Mouse (Mus musculus) cerebellum, adult 18-20 months (tissue): ENCODE data around the gene Zhx3.
A peak's percentile ranks its signal among the peaks of the same experiment; 100 is the strongest.

Experiments
- DNase-seq, 2 experiments: peaks; one replicate each; pipeline ENCODE4 v3.0.0; 2021

Zhx3 gene

DNA sequence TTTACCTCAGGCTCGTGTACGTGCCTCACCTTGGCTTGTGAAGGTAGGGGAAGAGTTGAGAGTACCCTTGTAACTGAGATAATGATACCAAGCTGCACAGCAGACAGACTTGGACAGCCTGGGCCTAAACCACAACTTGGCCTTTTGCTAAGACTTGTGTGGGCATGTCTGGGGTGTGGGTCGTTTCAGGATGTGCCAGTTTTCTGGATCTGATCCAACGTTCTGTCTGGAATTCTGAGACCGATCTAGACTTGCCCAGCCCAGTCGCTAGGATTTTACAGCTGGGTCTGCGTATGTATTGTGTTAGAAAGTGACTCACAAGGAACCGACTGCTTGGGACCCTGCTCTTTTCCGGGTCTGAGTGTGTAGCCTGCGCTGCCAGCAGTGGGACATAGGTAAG, 125.7 kb downstream of the Zhx3 start:
- DNase-seq = no peak

DNA sequence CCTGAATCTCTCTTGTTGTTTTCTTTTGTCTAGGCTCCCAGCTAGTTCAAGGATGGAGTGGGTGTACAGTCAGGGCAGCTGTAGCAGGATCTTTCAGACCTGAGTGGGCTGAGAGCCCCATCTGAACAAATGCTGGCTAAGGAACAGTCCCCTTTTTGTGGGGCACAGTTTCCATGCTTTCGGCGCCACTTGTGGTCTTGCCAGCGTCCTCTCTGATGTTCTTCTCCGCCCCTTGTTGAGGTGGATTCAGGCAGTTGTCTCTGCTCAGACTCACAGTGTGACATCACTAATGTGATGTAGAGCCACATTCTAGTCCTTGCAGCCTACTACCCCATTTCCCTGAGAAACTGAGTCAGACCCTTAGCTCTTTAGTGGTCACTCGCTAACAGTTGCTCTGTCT, 126.2 kb downstream of the Zhx3 start:
- DNase-seq = no peak

DNA sequence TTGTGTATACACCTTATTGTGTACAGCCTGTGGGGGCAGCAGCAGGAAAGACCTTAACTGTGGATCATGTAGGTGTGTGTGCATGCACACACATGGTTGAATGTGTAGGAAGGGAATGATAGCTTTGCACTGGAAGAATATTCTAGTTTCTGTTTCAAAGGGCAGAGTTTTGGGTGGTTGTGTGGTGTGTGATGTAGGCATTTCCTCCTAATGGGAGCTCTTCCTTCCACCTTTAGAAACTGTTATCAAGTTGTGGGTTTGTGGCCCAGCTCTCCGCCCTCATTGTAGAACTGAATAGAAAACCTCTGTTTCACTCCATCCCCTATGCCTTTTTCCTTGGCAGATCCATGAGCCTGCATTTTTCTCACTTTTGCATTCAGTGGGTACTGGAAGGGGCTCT, 127.3 kb downstream of the Zhx3 start:
- DNase-seq = no peak

DNA sequence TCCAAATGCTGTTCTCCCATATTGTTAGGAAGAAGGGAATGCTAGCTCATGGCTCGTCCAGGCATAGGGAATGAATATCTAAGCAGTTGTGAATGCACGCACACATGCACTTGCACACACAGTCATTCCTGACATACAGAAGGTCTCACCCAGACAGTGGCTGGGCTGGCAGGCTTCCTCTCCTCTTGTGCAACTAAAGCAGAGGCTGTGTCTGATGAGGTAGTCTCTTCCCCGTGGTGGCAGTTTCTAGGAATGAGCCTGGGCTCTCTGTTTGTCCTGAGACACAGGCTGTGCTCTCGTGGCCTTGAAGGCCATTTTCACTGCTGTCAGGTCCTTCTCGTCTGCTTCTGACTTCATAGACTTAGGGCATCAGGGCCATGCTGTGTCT, 128.0 kb downstream of the Zhx3 start:
- no peak for DNase-seq

DNA sequence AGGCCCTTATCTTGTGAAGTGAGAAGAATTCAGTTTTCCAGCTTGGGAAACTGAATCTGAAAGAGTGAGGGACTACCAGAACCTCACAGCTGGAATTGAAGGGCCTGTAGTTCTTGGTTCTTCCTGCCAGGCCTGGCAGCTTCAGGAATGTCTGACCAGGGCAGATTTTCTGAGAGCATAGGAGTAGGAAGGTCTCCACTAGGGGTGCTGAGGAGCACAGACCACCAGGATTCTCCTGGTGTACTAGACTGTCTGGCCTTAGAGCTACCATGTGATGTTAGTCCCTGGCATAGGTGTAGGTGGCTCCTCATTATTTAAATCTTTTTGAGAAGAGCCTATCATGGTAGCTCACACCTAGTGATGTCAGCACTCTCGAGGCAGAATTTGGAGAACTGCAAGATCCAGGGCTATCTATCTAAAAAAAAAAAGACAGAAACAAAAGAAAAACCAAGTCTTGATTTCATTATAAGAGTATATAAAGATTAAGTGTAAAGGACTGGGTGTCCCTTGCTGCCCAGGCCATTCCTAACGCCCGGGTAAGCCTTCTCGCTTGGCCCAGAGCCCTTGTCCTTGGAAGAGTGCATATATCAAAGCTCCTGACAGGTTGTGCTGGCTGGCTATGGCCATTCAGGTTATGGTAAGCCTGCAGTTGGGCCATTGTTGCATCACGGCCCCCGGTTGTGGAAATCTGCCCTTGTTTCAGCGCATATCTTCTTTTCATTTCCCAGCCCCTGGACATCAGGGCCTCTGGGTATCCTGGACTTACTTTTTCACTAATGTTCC, 128.6 kb downstream of the Zhx3 start:
- peak; percentile 68 to 73 for DNase-seq

DNA sequence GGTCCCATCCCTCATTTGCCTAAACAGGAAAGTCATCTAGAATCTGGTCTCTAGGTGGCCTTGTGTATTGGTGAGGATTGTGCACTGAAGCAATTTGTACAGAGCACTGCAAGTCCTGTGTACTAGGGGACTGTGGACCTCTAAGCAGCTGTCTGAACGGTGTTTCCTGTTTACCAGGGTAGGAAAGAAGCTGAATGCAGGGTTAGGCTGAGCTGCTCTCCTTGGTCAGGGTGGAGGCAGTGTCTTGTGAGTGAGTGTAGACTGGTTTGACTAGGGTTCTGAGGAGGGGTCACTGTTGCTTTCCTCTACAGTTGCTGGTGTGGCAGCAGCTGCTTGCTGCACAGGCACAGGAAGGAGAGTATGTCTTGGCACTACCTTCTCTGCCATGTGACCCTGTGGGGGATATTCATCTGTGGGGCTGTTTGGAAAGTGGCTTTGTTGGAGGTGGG, 130.6 kb downstream of the Zhx3 start:
- DNase-seq = no peak

DNA sequence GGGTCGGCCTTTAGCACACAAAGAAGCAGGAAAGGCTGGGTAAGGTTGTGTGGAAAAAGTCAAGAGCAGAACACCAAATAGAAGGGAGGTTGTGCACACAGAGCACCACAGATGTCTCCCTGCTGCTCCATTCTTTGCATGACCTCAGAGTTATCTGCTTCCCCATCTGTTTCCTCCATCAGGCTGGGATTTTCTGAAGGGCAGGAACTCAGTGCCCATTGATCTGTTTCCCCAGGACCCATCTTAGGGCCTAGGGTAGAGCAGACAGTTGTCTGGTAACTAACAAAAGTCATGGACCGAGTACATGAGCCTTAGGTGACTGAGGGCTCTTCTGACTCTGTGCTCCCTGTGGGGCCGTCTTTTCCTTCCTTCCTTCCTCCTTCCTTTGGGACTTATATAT, 131.2 kb downstream of the Zhx3 start:
- no peak for DNase-seq

DNA sequence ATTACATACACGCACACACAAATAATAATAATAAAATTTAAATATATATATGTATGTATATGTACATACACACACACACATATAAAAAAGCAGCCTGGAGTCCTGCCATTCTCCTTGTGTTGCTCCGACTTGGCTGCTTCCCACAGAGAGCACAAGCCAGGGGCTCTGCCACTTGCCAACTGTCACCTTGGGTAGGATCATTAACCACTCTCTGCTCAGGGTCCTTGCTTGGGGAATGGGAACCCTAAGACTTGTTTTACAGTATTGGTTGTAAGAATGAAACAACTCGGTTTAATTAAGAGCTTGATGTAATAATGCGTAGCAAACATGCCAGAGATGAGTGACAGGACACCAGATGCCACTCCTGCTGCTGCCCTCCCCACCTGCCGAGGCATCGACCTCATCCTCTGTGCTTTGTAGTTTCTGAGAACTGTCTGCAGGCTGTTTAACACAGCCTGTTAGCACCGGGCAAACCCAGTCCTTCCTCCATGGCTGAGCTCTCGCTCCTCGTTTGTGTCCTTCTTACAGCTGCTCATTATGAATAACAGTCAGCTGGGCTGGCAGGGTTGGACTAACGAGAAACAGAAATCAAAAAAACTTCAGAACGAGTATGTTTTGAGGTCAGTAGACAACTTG, 132.2 kb downstream of the Zhx3 start:
- DNase-seq = peak; percentile 44 to 52

DNA sequence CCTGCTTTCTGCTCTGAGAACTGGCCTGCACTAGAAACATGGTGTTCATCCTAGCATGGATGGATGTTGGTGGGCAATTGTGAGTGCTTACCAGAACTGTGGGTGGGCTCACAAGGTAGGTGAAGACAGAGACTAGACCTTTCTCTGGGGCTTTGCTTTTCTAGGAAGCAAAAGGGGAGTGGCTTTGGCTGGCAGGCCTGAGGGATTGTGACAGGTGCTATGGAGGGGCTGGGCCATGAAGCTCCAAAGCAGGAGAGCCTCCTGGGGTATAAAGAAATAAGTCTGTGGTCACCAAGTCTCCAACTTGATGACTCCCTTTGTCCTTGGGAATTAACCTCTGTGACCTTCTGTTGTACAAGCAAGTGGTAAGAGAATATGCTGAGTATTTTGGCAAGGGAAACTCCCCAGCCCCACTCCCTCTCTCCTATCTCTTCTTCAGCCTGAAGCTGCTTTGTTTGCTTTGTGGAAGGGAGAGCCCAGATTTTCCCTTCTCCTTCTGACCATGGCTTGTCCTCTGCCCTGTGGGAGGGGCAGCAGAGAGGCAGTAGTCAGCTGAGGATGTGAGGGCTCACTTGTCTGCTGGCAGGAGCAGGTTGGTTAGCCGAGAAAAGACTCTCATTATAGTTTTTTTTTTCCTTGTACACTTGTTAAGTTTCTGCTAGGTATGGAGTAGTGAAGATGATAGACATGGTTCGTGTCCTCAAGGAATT, 133.0 kb downstream of the Zhx3 start:
- no peak for DNase-seq

DNA sequence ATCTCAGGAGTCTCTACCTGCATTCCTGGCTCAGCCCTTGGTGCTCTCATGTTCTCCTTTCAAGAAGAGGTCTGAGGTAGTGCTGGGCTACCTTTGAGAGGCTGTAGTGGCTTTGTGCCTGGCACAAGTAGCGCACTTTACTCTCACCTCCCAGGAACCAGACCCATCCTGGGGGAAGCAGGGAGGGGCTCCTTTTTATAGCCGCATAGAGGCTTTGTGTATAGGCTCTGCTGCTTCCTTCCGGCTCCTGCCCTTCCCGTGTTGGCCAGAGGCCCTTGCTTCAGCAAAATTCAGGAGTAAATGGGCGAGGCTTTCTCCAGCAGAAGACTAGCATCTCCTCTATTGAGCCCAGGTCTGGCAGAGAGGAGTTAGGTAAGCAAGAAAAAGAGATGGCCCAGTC, 134.4 kb downstream of the Zhx3 start:
- no peak for DNase-seq

DNA sequence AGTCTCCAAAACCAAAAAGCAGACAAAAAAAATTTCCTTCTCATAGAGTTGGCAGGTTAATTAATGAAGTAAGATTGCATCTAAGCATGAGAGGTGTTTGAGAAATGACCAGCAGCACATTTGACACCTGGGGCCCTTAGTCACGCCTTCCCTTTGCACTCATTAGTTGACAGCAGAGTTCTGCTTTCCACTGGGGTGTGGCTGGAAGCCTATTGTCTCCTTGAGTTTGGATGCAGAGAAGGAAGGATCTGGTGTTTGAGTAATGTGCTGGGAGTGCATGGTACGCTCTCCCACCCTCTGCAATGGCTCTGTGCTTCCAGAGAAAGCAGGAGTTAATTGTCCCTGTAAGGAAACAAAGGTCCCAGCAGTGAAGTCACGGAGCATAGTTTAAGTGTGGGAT, 136.3 kb downstream of the Zhx3 start:
- no peak for DNase-seq

DNA sequence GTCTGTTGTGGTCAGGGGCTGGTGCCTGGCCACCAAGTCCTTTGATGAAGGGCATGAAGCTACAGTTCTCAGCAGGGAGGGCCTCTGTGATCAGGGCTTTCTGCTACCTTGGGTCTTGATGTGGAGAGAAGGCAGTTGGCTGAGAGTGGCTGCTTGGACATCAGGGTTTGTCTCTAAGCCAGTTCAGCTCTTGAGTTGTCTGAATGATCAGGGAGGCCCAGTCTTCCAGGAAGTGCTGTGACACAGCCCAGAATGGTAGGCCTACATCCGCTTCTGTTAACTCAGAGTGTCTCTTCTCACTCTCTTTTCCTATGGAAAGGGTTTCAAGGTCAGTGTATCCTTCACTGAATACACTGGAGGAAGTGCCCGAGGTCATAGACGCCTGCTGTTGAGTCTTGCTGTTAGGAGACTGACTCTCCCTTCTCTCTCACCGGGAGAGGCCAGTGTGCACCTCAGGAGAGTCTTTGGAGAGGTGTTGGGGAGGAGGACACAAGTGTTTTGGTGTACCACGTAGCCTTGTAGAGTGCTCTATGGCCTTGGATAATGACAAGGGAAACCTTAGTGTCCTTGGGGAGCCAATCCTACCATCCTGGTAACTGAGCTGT, 137.0 kb downstream of the Zhx3 start:
- DNase-seq = no peak

DNA sequence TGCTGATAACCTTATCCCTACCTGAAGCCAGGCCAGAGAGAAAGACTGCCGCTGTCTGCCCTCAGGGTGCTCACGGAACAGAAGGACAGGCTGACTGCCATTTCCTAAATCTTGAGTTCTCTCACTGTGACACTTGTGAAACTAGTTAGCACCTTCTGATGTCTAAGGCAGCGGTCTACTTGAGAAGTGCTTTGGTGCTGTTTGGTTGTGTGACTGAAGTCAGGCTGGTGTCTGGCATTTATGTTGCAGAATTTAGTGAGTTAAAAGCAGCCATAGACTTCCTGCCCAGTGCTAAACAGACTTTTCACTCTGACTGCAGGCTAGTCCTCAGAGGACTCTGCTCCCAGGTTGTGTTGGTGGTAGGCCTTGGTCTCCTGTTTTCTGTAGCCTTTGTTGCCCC, 138.5 kb downstream of the Zhx3 start:
- DNase-seq = no peak

DNA sequence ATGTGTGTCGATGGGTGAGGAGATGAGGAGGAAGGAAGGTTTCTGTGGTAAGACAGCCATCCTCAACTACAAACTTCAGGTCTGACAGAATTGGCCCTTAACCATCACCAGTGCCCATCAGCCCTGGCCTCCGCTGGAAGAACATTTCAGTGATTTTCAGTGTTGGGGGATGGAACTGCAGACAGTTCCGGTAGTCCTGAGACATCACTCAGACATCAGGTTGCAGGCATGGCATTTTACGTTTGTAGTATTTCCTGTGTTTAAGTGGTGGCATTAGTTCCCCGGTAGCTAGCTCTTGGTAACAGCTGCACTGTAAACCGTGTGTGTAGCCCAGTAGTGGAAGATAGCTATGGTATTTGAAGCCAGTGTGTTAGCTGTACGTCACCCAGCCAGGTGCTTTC, 139.7 kb downstream of the Zhx3 start:
- DNase-seq = no peak

DNA sequence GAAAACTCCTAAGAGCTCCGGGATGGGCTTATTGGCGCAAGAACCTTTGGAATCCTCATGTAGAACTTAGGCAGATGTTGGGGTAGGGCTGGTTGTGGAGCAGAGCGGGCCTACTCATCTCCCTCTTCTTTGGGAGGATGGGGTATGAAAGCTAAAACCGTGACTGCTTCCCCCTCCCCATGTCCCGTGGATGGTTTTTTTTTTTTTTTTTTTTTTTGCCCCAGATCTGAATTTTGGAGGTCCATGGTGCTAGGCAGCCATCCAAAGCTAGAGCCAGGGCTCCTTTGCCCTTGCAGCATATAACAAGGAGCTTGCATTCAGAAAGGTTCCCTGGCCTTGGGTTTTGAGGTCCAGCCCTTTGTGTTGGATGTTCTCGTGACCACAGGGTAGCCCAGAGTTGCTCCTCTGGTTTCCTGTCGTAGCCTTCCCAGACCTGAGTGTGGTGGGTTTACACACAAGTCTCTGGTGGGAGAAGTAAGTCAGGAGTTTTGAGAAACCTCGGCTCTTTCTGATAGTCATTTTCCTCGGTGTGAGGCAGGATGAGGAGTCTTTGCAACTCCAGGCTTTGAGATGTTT, 140.3 kb downstream of the Zhx3 start:
- DNase-seq = no peak

DNA sequence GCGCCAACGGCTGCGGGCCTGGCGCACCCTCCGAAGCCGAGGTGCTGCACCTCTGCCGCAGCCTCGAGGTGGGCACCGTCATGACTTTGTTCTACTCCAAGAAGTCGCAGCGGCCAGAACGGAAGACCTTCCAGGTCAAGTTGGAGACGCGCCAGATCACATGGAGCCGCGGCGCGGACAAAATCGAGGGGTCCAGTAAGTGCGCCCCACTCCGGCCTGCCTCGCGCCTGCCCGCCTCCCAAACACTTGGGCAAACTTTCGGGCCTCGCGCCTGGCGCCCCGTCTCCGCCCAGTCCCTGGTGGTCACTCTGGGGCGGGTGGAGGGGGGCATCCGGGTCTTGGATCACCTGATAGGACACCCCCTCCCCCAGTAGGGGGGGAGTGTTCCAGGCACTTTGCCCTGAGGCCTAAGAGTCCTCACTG, 140.9 kb downstream of the Zhx3 start:
- peak in 1 of 2 experiments; percentile 56 for DNase-seq

DNA sequence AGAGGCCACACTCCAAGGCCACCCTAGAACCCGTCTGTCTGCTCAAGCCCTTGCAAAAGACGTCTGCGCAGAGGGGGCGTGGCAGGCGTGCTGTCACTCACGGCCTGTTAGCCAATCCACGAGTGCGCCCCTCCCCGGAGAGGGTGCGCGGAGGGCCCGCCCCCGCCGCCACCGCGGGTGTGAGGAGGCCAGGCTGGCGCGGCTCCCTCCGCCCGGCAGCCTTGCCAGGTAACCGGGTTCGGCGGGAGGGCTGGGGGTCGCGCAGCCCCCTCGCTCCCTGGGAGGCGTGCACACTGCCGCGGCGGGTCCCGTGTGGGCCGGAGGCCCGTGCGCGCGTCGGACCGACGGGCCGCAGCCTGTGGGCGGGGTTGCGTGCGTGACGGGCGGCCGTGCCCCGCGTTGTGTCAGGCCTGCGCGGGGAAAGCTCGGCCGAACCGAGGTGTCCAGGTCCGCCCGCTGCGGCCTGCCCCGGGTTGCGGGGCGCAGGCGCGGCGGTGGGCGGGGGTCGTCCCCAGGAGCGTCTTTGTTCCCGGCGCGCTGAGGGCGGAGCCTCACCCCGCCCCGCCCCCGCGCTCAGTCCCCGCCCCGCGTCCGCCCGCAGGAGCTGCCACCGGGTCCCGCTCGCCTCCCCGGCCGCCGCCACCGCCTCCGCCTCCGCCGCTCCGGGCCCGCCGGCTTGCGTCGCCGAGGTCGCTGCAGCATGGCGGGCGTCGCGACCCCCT, 141.5 kb downstream of the Zhx3 start, which contains the start of gene Plcg1:
TSS of gene Plcg1 (plus strand) at position 184 of the 722 bp plus-strand sequence.
- DNase-seq = peak; percentile 96

DNA sequence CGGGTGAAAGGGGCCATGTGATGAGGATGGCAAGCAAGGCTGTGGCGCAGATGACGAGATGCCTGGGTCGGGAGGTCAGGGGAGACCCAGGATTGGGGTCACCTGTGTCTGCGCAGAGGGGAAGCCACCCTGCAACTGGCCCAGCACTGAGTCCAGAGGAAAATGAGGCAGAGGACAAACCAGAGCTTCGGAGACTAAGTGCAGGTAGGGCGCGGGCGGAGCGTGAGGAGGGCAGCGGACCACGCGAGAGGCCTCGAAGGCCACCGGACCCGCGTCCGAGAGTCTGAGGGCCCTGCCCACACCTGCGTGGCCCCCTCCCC, 142.0 kb downstream of the Zhx3 start:
- no peak for DNase-seq

DNA sequence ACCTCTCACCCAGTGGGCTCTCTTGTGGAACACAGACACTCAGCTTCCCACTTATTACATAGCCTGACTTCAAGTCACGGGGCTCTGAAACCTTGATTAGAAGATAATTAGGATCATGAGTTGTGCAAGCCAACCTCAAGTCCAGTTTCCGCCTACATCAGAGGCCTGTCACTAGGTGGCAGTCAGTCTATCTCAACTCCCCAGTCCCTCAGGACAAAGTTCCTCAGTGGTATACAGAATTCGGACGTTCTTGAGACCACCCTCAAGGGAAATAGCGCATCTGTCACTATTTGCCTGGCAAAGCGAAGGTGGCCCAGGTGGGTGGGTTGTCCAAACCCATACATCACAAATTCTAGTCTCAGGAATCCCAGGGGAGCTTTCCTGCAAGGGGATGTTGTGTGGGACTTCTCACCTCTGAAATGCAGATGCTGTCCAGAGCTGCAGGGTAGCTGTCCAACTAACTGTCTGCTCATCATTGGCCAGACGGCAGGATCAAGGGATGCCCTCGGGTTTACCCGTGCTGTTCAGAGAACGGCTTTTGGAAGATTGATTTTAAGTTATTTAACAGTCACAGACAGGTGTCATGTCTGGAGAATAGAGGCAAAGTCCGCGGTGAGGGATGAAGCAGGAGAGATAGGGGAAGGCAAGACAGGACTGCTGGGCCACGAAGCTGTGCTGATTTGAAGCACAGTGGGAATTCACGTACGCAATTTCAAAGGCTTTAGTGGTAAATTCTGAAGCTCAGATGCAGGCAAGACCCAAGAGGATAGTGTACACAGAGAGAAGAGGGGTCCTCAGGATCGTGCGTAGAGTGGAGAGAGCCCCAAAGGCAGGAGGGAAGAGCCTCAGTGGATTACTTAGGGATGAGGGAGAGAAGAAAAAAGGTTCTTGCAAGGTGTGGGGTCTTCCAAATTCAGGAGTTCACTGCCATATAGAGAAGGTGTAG, 142.7 kb downstream of the Zhx3 start:
- DNase-seq = peak; percentile 41 to 53

DNA sequence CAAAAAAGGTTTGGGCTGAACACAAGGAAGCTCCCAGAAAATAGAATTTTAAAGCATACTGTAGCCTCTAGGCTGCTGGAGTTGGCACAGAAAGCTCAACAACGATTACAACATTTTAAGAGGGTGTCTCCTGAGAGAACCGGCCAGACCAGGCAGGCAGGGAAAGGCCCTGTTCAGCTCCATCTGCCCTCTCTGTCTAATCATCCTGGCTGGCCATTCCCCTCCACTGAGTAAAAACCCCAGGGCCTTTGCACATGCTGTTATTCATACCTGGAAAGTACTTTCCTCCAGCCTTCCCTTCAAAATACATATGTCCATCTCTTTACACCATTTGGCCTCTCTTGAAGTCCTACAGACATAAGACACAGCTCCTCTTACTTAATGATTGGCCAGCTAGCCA, 143.4 kb downstream of the Zhx3 start:
- DNase-seq = no peak

DNA sequence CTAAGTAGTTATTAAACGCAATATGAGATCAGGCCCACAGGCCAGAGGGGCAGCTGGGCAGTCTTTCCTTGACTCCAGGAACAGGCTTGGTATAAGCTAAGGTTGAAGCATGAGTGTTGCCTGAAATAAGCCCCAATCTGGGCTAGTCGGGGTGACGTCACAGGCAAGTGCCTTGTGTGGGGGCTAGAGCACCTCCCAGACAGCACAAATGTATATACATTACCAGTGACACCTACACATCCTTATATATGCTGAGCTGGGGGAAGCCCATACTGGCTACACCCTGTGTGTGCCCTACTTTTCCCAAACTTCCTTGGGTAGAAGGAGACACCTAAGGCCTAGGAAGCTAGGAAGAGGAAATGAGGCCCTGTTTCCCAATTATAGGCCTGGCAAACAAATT, 143.8 kb downstream of the Zhx3 start:
- DNase-seq = no peak
